Mouse (Mus musculus): ENCODE results near the gene Parp16. TPM values are rescaled to one million over a fixed set of nuclear protein-coding genes. Genes with fewer than 3 reads are reported as not detected.
A peak's percentile ranks its signal among the peaks of the same experiment; 100 is the strongest.
"Not testable (repeated sequence)": the region's sequence is repeated elsewhere in the genome, so short reads cannot be mapped to it uniquely, and the experiment has no call there.

Gene Parp16
- polyA plus RNA-seq, 1 experiment from 2014 or later: 4.2 TPM

DNA sequence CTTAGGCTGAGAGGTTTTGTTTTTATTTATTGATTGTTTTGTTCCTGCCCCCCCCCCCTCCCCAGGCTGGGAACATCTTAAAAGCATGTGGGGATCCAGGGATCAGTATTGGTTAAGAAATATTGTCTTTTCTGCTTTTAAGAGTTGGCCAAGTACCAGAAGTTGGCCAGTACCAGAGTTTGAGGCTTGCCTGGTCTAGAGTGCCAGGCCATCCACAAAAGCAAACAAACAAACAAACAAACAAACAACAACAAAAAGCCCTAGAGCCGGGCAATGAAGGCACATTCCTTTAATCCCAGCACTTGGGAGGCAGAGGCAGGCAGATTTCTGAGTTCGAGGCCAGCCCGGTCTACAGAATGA, 5.8 kb downstream of the Parp16 start:
- Histone ChIP-seq H3K36me3 (ENCODE audit: control insufficient read depth, insufficient read depth, low read length) (no peaks in the 10 kb centered on the region), H3K4me1 (ENCODE audit: control insufficient read depth, insufficient read depth, low read length) (peaks cover under 1% of the 10 kb centered on the region), H3K4me3 (ENCODE audit: low read depth, low read length) (no peak overlapping the region), H3K9me3 (replicated peaks; ENCODE audit: control insufficient read depth, low read length) (no peaks in the 10 kb centered on the region), H3K4me2 (ENCODE audit: low read length) (no peak overlapping the region), H3K9ac (ENCODE audit: low read length) (no peak overlapping the region), H3K27me3 (replicated peaks; ENCODE audit: control insufficient read depth, insufficient read depth, low read length) (no peaks in the 10 kb centered on the region), H3K27ac (ENCODE audit: low read depth, low read length) (peak overlapping the region; percentile 71; the same call in 1 of the 2 replicates)
- WGBS: 48% methylated on average over 3 of the region's 3 CpGs
- DNase-seq (ENCODE audit: low spot score) (no peak), ATAC-seq (no peak)

DNA sequence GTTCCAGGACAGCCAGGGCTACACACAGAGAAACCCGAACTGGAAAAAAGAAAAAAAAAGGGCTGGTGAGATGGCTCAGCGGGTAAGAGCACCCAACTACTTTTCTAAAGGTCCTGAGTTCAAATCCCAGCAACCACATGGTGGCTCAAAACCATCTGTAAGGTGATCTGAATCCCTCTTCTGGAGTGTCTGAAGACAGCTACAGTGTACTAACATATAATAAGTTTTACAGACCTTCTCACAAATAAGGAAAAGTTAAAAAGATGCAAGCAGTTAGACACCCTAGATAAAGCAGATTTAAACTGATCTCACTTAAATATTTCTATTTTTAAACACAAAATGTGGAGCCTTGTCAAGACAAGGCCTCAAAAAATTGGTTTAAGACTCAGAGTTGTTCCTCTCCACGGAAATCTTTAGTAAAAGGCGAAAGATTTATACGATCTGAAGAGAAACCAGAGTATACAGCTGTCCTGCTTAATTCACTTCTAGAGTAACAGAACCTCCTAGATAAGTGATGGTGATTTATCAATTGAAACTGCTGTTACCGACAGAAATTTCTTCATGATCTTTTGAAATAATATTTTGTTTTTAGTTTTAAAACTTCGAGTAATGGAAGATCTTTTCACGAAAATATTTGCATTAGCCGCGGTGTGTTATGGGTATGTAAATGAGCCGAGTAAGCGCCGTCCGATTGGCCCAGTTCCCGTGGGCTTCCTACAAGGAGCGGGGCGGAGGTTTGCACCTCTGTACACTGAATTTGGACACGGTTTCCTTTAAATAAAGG, 6.4 kb downstream of the Parp16 start:
- H3K4me1 ChIP-seq (ENCODE audit: control insufficient read depth, insufficient read depth, low read length): no peaks in the 10 kb centered on the region
- H3K9ac ChIP-seq (ENCODE audit: low read length): peak overlapping the region; percentile 66
- no peaks in the 10 kb centered on the region for H3K36me3 ChIP-seq (ENCODE audit: control insufficient read depth, insufficient read depth, low read length)
- WGBS: under 1% methylated on average over 18 of the region's 18 CpGs
- H3K27ac ChIP-seq (ENCODE audit: low read depth, low read length): peak overlapping the region; percentile 71; the same call in 1 of the 2 replicates
- H3K9me3 ChIP-seq (replicated peaks; ENCODE audit: control insufficient read depth, low read length): no peaks in the 10 kb centered on the region
- H3K27me3 ChIP-seq (replicated peaks; ENCODE audit: control insufficient read depth, insufficient read depth, low read length): no peaks in the 10 kb centered on the region
- peak; percentile 96 for DNase-seq (ENCODE audit: low spot score)
- peak; percentile 93 for ATAC-seq
- H3K4me2 ChIP-seq (ENCODE audit: low read length): peak overlapping the region; percentile 57
- peak overlapping the region; percentile 38 for H3K4me3 ChIP-seq (ENCODE audit: low read depth, low read length)

- 31% methylated on average over 11 of the region's 11 CpGs for WGBS
- H3K27me3 ChIP-seq (replicated peaks; ENCODE audit: control insufficient read depth, insufficient read depth, low read length): no peaks in the 10 kb centered on the region
Measured at GRCm38 (mm10) chr9:65202165-65202754, 7.1 kb downstream of the Parp16 start.

DNA sequence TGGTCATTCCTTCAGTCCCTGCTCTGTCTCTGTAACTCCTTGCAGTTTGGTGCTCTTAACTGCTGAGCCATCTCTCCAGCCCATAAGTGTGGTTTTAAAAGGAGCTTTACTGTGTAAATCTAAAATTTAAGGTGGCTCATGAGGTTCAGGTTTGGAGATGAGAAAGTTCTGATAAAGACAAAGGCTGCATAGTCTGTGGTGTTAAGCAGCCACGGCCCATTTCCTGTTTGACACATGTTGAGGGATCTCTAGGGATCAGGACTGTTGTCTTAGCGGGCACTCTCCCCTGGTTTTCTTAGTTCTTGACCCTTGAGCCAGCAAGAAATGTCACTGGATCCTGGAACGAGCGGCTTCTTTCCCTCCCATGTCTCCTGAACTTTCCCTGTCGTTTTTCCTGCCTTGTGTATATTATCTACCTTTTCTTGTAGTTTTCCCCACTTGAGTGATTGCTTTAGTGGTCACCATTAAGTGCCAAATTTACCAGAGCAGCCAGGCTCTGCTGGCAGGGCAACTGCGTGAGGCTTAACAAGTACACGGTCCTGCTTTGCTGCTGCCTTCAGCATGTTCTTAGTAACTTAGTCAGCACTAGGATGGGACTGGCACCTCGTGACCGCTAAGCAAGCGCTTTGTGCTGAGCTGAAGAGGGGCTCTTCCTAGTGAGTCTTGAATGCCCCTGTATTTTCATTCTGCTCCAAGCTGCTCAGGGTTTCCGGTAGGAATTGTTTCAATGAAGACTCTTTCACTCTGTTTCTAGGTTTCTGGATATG, 10.1 kb downstream of the Parp16 start:
- H3K9ac ChIP-seq (ENCODE audit: low read length): no peak overlapping the region
- H3K4me2 ChIP-seq (ENCODE audit: low read length): no peak overlapping the region
- DNase-seq (ENCODE audit: low spot score) (no peak), ATAC-seq (no peak)
- H3K36me3 ChIP-seq (ENCODE audit: control insufficient read depth, insufficient read depth, low read length): no peaks in the 10 kb centered on the region
- no peaks in the 10 kb centered on the region for H3K27me3 ChIP-seq (replicated peaks; ENCODE audit: control insufficient read depth, insufficient read depth, low read length)
- no peaks in the 10 kb centered on the region for H3K4me1 ChIP-seq (ENCODE audit: control insufficient read depth, insufficient read depth, low read length)
- H3K4me3 ChIP-seq (ENCODE audit: low read depth, low read length): no peak overlapping the region
- H3K27ac ChIP-seq (ENCODE audit: low read depth, low read length): no peak overlapping the region
- H3K9me3 ChIP-seq (replicated peaks; ENCODE audit: control insufficient read depth, low read length): no peaks in the 10 kb centered on the region
- WGBS: 77% methylated on average over 11 of the region's 11 CpGs

More at GRCm38 (mm10) chr9:65202165-65202754, 7.1 kb downstream of the Parp16 start:
- DNase-seq (ENCODE audit: low spot score) (no peak), ATAC-seq (peak; percentile 44)
- Histone ChIP-seq H3K27ac (ENCODE audit: low read depth, low read length) (peak overlapping the region; percentile 71; the same call in 1 of the 2 replicates), H3K9ac (ENCODE audit: low read length) (peak overlapping the region; percentile 66), H3K9me3 (replicated peaks; ENCODE audit: control insufficient read depth, low read length) (no peaks in the 10 kb centered on the region), H3K4me3 (ENCODE audit: low read depth, low read length) (peak overlapping the region; percentile 38), H3K4me2 (ENCODE audit: low read length) (peak overlapping the region; percentile 57), H3K4me1 (ENCODE audit: control insufficient read depth, insufficient read depth, low read length) (no peaks in the 10 kb centered on the region), H3K36me3 (ENCODE audit: control insufficient read depth, insufficient read depth, low read length) (no peaks in the 10 kb centered on the region)

DNA sequence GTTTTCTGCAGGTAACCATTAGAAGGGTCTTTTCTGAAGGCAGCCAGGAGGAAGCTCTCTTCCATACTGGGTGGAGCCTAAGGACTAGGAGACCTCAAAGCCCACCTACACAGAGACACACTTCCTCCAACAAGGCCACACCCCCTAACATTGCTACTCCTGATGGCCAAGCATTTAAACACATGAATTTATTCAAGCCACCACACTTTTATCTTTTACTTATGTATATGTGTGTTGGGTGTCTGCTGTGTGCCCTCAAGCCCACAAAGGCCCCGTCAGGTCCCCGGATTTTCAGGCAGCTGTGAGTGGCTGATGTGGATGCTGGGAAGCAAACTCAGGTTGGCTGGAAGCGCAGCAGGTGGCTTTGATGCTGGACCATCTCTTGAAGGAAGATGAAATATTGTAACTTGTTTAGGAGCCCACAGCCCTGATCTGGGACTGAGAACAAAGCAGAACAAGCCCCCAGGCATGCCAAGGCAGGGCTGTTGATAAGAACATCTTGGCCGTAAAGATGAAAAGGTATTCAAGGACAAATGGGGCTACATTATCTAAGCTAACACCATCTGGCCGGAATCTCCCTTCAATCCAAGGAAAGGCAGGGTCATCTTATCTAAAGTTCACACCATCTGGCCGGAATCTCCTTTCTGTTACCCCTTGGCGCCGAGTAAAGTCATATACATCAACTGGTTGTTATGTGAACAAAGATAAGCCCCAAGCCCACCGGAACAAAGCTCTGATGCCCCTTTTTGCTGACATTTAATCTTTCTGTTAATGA, 12.1 kb downstream of the Parp16 start:
- not testable (repeated sequence) for H3K9me3 ChIP-seq (replicated peaks; ENCODE audit: control insufficient read depth, low read length); H3K4me3 ChIP-seq (ENCODE audit: low read depth, low read length); H3K27ac ChIP-seq (ENCODE audit: low read depth, low read length); H3K9ac ChIP-seq (ENCODE audit: low read length); H3K4me2 ChIP-seq (ENCODE audit: low read length); H3K27me3 ChIP-seq (replicated peaks; ENCODE audit: control insufficient read depth, insufficient read depth, low read length); H3K36me3 ChIP-seq (ENCODE audit: control insufficient read depth, insufficient read depth, low read length); DNase-seq (ENCODE audit: low spot score); H3K4me1 ChIP-seq (ENCODE audit: control insufficient read depth, insufficient read depth, low read length); ATAC-seq
- WGBS: 93% methylated on average over 9 of the region's 9 CpGs

GRCm38 (mm10) chr9:65208293-65209179, 13.4 kb downstream of the Parp16 start:
- Histone ChIP-seq H3K27me3 (replicated peaks; ENCODE audit: control insufficient read depth, insufficient read depth, low read length) (no peaks in the 10 kb centered on the region), H3K4me3 (ENCODE audit: low read depth, low read length) (no peak overlapping the region), H3K4me1 (ENCODE audit: control insufficient read depth, insufficient read depth, low read length) (no peaks in the 10 kb centered on the region), H3K27ac (ENCODE audit: low read depth, low read length) (no peak overlapping the region), H3K36me3 (ENCODE audit: control insufficient read depth, insufficient read depth, low read length) (no peaks in the 10 kb centered on the region), H3K4me2 (ENCODE audit: low read length) (no peak overlapping the region), H3K9ac (ENCODE audit: low read length) (no peak overlapping the region), H3K9me3 (replicated peaks; ENCODE audit: control insufficient read depth, low read length) (no peaks in the 10 kb centered on the region)
- ATAC-seq: no peak
- no peak for DNase-seq (ENCODE audit: low spot score)
- WGBS: 91% methylated on average over 32 of the region's 32 CpGs

DNA sequence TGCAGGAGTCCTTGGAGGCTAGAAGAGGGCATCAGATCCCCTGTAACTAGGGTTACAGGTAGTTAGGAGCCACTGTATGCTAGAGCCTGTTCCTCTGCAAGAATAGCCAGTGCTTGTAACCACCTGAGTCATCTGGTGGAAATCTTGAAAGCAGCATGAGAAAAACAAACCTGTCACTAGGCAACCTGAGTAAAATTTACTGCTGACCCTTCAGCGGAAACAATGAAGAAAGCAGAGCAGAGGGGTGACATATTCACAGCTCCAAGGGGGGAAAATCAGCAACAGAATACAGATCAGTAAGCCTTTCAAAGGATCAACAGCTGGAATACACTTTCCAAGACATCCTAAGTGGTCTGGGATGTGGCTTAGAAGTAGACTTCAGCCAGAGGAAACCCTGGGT, 16.4 kb downstream of the Parp16 start:
- Histone ChIP-seq H3K4me2 (ENCODE audit: low read length) (no peak overlapping the region), H3K9me3 (replicated peaks; ENCODE audit: control insufficient read depth, low read length) (no peaks in the 10 kb centered on the region), H3K27me3 (replicated peaks; ENCODE audit: control insufficient read depth, insufficient read depth, low read length) (no peaks in the 10 kb centered on the region), H3K27ac (ENCODE audit: low read depth, low read length) (no peak overlapping the region), H3K4me1 (ENCODE audit: control insufficient read depth, insufficient read depth, low read length) (peaks cover 6% of the 10 kb centered on the region; the same call in 1 of the 2 replicates), H3K36me3 (ENCODE audit: control insufficient read depth, insufficient read depth, low read length) (no peaks in the 10 kb centered on the region), H3K4me3 (ENCODE audit: low read depth, low read length) (no peak overlapping the region), H3K9ac (ENCODE audit: low read length) (no peak overlapping the region)
- WGBS: 50% methylated on average over 1 of the region's 1 CpGs
- DNase-seq (ENCODE audit: low spot score): no peak
- ATAC-seq: no peak

GRCm38 (mm10) chr9:65214425-65214777, 19.2 kb downstream of the Parp16 start:
- ATAC-seq: peak; percentile 3; the same call in 1 of the 2 replicates
- peak overlapping the region; percentile 78 for H3K27ac ChIP-seq (ENCODE audit: low read depth, low read length)
- DNase-seq (ENCODE audit: low spot score): peak; percentile 18

More at GRCm38 (mm10) chr9:65214425-65214777, 19.2 kb downstream of the Parp16 start:
- Histone ChIP-seq H3K36me3 (ENCODE audit: control insufficient read depth, insufficient read depth, low read length) (no peaks in the 10 kb centered on the region), H3K9ac (ENCODE audit: low read length) (peak overlapping the region; percentile 81; the same call in 1 of the 2 replicates), H3K4me2 (ENCODE audit: low read length) (peak overlapping the region; percentile 90), H3K9me3 (replicated peaks; ENCODE audit: control insufficient read depth, low read length) (no peaks in the 10 kb centered on the region), H3K4me1 (ENCODE audit: control insufficient read depth, insufficient read depth, low read length) (peaks cover 6% of the 10 kb centered on the region; the same call in 1 of the 2 replicates), H3K27me3 (replicated peaks; ENCODE audit: control insufficient read depth, insufficient read depth, low read length) (no peaks in the 10 kb centered on the region), H3K4me3 (ENCODE audit: low read depth, low read length) (peak overlapping the region; percentile 65)
- WGBS: 17% methylated on average over 10 of the region's 10 CpGs

All from forebrain, embryonic 14.5 days (tissue).